Mouse (Mus musculus): ENCODE measurements at regions not wholly inside any gene's neighbourhood (a gene's known extent, or its start where the extent isn't known, plus 50 kb on each side); places are given as distances from the start of the nearest gene placed in this dataset.

DNA sequence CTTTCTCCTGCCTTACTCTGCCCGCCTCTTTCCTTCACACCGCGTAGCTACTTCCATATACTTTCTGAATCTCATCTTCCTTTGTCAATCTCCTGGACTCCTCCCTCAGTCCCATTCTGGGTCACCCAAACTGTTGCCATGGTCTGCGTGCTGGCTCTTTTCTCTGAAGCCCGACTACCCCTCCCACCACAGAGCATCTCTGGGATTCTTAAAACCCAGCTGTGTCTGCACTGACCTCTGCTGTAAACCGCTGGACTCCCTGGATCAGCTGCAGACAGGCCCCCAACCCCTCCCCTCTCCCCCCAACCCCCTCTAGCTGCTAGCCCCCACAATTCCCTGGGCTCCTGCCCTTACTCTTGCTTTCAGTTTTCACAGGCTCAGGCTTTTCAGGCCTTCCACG lies 136.4 kb downstream of the Fam43a start:
- no peak for TF ChIP-seq CTCF (IDR thresholded peaks at IDR 0.05; ENCODE audit: low read depth, low read length)
- TF ChIP-seq POLR2A (IDR thresholded peaks at IDR 0.05; ENCODE audit: borderline replicate concordance, low read depth, low read length), result no peak

All from bone marrow macrophage, adult 2 months (primary cell).